Mouse (Mus musculus) lung, postnatal 10 days (tissue): Measurements from ENCODE around the gene Tram2.

Experiments used
- DNase-seq: peaks from one replicate; pipeline ENCODE4 v3.0.0; 2021

Gene Tram2

DNA sequence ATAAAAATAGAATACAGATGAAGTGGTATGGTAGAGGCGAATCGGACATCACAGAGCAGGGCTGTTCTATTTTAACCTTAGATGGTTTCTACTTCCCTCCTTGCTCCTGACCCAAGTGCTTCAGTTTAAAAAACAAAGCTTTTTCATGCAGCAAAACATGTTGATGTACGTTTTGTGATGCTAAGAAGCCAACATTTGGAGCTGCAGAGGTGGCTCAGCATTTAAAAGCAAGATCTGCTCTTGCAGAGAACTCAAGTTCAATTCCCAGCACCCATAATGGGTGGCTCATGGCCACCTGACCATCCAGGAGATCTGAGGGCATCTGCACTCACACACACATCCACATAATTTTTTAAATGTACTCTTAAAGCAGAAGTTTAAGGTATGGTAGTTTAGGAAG, 124.2 kb downstream of the Tram2 start:
- DNase-seq: no peak

DNA sequence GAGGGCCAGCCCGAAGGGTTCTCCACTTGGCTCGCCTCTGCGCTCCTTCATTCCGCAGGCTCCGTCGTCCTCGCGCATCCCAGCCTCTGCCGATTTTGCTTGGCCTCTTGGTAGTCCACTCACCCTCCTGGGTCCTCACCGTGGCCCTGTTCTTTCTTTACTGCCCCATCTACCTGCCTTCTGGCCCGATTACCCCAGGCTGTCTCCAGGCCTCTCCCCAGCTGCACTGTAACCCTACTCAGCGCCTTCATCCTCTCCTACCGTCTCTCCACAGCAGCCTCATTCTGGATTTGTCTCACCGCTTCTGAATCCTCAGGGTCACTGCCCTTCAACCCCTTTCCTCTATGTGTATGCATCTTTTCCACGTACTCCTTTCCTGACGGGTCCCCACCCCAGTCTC, 127.2 kb downstream of the Tram2 start:
- no peak for DNase-seq

DNA sequence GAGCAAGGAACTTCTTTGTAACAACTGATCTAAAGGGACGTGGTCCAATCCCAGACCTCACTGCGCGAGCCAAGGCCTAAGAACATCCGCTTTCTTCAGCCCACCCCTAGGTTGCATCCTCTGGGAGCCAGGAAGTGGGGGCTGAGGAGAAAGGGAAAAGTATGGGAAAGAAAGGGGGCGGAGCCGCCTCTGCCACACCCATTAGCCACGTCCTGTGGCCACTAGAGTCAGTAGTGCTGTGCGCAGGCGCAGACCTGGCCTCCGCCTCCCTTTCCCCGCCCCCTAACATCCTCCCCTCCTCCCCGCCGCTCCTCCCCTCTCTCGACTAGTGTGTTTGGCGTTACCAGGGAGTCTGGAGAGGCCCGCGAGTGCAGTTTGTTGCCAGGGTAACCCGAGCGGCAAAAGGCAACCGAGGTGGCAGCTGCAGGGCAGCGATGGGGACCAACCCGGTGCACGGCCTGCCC, 127.7 kb downstream of the Tram2 start, which contains the start of gene Efhc1:
Gene Efhc1 (plus strand): TSS at position 327 of the 464 bp plus-strand sequence.
- peak; percentile 97 for DNase-seq
